Mouse (Mus musculus) brain, embryonic 14.5 days (tissue): ENCODE data around the gene Tbc1d10c.

Source experiments
- CTCF ChIP-seq: fragments of 200-500 bp; IDR thresholded peaks from 2 replicates; pipeline ENCODE4 v1.5.1; 2012; ENCODE audit warnings: inconsistent platforms, mild to moderate bottlenecking, moderate library complexity, borderline replicate concordance; ENCODE audit not compliant: insufficient read depth, insufficient read length; ENCODE audit errors: extremely low read depth
- POLR2A ChIP-seq: fragments of 200-500 bp; IDR thresholded peaks from 2 replicates; pipeline ENCODE4 v1.6.1; 2012; ENCODE audit warnings: mild to moderate bottlenecking, inconsistent platforms, borderline replicate concordance; ENCODE audit not compliant: poor library complexity, insufficient read depth, insufficient read length, severe bottlenecking; ENCODE audit errors: extremely low read depth

DNA sequence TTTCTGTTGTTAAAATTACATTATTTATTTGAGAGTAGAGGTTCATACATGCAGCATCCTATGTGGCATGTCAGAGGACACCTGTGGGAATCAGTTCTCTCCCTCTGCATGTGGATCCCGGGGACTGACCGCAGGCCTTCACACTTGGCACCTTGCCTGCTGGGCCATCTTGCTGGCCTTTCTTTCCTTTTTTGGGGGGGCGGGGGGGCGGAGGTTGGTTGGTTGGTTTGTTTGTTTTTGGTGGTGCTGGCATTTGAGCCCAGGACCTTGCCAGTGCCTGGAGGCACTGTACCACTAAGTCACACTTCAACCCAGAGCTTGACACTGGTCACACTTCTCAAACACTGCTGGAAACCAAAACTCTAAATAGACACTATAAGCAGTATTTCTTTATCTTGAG, 56.7 kb downstream of the Tbc1d10c start:
- TF ChIP-seq CTCF (no peak), POLR2A (no peak)
